Mouse (Mus musculus): ENCODE data around the gene 6820408C15Rik.

6820408C15Rik gene

DNA sequence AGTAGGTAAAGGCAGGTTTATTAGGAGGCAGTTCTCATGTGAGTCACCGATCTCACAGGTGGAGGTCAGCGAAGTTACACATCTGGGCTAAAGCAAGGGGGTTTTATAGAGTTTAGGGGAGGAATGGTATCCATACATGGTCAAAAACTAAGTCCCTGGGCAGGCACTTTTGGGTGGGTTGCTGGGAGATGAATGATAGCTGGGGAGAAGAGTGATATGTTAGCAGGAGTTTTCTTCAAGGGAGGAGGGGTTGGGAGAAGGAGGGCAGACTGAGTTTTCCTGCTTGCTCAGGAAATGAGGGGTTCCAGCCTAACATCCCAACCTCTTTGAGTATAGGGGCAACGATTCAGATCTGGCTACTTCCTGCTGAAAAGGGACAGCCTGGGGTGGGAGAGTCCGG lies at the start of gene 6820408C15Rik:
Gene 6820408C15Rik, plus strand, starts transcription at position 301 of the 400 bp plus-strand sequence.
- CTCF ChIA-PET: interaction anchor here (0.5 kb wide), 1 partner anchor 36 kb away, joined by 12 read pairs; no protein-coding TSS in a partner anchor

DNA sequence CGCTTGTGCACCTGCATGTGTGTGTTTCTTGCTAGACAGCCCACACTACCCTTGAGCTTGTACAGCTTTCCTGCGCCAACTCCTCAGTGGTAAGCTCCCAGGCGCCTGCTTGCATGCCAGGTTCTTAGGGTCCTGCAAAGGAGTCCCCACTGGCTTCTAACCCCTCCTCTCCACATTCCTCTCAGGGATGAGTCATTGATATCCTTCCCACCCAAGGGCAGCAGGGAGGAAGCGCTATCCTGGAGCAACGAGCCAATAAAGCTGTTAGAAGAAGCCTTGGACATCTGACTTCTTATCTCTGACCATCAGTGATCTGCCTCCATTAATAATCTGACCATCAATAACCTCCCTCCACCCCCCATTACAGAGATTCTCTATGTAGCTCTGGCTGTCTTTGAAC lies 47.5 kb upstream of the 6820408C15Rik start:
- CTCF ChIA-PET: interaction anchor here (0.7 kb wide), 1 partner anchor 343 kb away, joined by 3 read pairs; no protein-coding TSS in a partner anchor

DNA sequence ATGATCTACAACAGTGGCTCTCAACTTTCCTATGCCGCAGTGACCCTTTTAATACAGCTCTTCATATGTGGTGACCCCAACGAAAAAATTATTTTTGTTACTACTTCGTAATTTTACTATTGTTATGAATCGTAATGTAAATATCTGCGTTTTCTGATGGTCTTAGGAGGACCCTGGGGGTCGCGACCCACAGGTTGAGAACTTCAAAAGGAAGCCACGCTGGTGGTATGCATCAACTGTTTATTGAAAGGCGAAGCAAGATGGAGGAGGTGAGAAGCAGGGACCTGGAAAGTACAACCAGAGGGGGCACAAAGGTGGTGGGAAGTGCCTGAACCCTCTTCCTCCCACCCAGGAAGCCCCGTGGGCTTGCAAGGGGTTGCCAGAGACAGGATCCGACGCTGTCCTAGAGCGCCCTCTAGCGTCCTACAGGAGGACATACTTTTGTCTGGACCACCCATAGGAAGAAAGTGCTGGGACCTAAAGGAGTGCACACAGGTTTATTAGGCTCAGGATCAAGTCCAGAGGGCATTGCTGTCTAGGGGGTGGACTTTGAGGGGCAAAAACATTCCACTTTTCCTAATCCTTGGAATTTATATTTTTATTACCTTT lies 46.8 kb upstream of the 6820408C15Rik start:
- CTCF ChIA-PET: interaction anchor here (0.7 kb wide), 2 partner anchors 41 to 342 kb away, joined by 3 to 4 read pairs; no protein-coding TSS in a partner anchor

DNA sequence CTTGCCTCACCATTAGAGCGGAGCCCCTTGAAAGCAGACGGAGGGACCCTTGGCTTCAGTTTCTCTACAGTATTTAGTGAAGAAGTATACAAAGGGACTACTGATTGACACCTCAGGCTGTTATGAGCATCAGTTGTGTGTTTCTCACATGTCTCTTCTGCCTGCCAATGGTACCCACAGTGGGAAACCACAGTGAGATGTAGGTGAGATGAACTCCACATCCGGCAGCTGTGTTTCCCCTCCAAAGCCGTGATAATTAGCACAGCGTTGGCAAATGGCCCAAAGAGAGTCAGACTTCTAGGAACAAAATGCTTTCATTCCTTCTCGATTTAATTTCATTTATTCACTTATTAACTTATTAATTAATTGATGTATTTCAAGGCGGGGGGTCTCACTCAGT lies 43.3 kb upstream of the 6820408C15Rik start:
- CTCF ChIA-PET: interaction anchor here (0.8 kb wide), 1 partner anchor 19 kb away, joined by 3 read pairs; no protein-coding TSS in a partner anchor

DNA sequence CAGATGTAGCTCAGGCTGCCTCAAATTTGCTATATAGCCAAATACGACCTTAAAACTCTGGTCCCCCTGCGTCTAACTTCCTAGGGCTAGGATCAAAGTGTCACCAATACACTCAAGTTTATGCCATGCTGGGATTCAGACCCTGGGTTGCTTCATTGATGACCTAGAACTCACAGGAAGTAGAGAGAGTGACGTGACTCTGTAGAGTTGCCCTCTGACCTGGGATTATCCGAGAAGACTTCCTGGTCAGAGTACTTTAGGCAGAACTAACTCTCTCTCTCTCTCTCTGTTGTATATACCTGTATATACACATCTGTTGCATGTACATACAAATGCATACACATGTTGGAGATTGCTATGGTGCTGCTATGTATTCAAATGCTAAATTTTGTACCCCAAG lies 42.7 kb upstream of the 6820408C15Rik start:
- CTCF ChIA-PET: no interaction called here

DNA sequence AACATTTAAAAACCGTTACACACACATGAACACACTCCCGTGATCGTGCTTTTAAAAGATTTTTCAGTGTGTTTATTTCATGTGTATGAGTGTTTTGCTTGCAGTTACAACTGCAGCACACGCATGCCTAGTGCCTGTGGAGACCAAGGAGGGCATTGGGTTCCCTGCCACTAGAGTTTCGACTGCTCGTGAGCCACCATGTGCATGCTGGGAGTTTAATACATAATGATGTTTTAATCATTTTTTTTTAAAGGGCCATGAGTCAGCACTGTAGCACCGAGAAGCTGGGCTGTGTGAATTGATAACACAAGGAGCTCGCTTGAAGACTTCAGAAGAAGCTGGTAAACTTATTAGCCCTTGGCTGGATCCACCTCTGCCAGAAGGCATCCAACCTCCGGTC lies 41.8 kb upstream of the 6820408C15Rik start:
- CTCF ChIA-PET: interaction anchor here (0.6 kb wide), 1 partner anchor 10 kb away, joined by 3 read pairs; no protein-coding TSS in a partner anchor

DNA sequence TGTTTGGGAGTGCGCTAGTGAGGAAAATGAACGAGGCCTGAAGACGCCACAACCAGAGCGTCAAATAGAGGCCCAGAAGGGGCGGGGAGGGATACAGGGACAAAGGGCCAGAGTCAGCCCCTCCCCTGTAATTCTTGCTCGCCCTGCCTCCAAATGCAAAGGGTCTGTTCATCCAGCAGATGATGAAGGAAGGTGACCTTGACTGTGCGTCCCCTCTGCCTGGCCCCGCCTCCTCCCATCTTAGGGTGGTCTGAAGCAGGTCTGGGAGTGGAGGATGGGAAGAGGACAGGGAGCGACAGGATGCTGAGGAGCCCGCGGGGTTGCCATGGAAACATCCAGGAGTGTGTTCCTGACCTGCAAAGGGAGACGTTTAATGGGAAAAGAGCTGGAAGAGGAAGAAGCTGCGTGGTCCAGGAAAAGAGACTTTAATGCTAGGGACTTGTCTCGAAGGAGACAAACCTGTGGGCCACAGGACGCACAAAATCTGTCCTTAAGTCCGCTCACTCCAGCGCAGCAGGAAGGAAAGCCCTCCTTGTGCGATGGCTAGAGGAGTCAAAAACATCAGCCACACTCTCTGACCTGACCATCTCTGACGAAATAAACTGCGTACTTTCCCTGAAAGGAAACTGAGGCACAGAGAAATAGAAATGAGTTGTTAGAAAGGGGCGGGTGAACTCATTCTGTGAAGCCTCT lies 39.6 kb upstream of the 6820408C15Rik start:
- CTCF ChIA-PET: no interaction called here

DNA sequence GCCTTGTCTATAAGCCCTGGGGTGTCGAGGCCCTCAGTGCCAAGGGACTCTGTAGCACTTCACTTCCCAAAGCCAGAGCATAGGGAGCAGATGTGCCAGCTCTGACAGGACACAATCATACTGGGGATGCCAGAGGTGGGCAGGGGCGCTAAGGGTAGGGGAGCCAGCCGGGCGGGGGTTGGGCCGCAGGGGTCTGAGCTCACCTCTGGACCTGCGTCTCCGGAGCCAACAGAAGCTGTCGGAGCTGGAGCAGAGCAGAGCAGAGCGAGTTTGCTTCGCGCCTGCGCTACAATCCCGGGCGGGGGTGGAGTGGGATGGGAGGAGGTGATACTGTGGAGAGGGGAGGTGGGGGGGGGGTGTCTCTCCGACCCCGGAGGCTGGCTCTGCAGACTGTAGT lies 39.0 kb upstream of the 6820408C15Rik start, which contains the start of gene Nrsn2:
Gene Nrsn2, minus strand, starts transcription at position 294 of the 397 bp plus-strand sequence.
- CTCF ChIA-PET: no interaction called here

DNA sequence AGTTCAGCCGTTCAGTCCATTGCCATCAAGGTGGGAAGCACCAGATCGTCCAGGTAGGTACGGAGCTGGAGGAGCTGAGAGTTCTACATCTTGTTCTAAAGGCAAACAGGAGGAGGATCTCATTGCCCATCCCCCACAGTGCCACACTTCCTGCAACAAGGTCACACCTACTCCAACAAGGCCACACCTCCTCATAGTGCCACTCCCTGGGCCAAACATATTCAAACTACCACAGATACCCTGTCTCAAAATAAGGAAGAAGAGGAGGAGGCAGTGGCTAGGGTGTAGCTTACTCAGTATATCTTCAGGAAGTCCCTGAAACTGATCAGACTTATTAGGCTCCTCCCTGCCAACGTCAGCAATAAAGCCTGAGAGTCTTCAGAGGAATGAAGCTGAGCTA lies 31.2 kb upstream of the 6820408C15Rik start:
- CTCF ChIA-PET: no interaction called here

DNA sequence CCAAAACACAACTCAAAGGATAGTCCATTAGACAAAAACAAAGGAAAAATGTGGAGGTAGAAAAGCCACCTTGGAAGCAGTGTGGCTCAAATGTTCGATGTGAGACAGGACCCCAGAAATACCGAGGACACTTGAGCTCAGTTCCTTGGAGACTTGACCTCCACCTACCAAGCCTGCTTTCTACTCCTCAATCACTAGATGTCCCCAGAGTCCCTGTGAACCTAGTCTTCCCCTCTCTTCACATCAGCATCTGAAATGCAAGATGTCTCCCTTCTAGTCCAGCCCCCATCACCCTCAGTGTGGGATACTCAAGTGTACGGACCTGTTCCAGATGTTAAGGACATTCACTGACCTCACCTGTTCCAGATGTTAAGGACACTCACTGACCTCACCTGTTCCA lies 22.6 kb upstream of the 6820408C15Rik start:
- CTCF ChIA-PET: interaction anchor here (2.4 kb wide), 1 partner anchor 45 kb away, joined by 8 read pairs; no protein-coding TSS in a partner anchor

DNA sequence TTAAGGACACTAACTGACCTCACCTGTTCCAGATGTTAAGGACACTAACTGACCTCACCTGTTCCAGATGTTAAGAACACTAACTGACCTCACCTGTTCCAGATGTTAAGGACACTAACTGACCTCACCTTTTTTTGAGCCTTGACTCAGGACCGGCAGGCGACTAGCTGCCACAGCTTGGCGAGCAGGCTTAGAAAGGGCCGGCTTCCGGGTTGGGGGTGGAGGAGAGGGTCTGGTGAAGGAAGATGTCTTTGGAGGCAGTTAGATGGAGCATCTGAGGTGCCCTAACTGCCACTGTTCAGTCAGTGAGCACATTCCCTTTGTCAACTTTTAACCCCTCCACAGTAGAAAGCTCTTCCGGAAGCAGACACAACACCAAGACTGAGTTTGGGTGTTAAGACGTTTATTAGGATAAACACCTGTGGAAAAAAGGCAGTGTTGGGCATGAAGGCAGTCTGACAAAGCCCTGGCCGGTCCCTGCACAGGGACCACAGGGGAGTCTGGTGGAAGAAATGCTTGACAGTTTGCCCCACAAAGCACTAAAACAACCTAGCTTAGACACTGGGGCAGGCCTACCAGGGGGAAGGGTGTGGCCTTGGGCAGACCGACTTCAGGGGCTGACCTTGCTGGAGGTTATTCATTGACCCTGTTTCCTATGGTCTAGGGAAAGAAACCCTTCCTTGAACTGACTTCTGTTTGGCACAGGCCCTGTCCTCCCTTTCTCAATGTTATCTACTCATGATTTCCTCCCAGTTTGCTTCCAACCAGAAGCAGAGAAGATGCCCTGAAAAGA lies 22.0 kb upstream of the 6820408C15Rik start:
- CTCF ChIA-PET: interaction anchor here (2.4 kb wide), 1 partner anchor 44 kb away, joined by 8 read pairs; no protein-coding TSS in a partner anchor

DNA sequence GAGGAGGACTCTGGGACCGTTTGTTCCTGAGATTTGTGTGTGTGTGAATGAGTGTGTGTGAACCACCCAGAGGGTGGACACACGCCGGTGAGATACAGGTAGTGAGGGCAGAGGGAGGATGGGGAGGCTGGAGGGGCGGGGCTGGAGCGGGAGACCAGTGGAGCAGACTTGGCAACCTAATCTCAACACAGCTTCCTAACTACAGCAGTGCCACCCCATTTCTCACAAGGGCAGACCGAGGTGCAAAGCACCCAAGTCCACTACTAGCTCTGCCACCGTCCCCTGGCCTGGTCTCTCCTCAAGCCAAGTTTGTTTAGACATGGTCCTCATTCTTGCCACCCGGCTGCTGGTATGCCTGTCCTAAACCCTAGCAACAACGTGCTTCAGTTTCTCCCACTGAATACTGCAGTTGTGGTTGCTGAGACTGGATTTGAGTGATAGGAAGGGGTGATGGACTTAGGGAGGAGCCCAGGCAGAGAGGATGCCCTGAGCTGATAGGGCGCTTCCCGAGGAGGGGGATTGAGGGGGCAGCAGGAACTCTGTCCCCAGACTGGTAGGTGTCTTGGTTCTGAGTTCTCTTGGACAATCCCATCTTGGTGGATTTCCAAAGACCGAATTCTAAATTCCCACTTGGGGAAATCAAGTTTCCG lies 20.0 kb upstream of the 6820408C15Rik start:
- CTCF ChIA-PET: interaction anchor here (0.6 to 1.2 kb wide), 3 partner anchors 24 to 62 kb away, joined by 3 to 5 read pairs (median 4); no protein-coding TSS in a partner anchor

DNA sequence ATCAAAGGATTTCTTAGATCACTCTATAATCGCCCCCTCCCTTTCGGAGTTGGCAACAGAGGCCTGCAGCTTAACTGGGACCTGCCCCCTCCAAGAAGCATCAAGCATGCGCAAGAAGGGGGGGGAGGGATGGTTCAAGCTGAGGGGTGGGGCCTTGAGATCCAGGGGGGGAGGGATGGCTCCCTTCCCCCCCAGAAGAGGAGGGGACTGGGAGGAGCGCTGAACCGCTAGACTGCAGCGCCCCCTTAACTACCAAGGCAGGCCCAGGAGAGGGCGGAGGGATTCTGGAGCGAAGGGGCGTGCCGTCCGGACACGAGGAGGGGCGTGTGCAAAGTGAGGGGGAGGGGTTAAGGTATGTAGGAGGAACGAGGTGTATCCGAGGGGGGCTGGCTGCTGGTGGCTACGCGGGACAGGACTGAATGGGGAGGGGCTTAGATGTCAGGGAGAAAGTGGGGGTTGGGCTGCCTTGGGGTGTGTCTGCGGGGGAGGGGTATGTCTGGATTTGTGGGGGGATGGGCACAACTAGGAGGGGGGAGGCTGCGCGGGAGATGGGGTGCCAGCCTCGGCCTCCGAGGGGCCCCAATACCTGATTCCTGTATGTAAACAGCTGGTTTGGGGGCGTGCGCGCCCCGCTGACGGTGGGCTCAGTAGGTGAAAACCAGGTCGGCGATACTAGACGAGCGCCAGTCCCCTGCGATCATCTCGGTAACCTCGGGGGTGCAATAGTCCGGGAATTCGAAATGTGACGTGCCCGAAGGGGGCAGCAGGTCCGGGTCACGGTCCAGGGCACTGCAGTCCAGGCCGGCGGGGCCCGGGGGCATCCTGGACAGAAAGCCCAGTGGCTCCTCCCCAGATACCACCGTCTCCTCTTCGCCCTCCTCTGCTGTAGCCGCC lies 19.0 kb upstream of the 6820408C15Rik start:
- CTCF ChIA-PET: interaction anchor here (0.6 to 1.2 kb wide), 4 partner anchors 41 to 449 kb away, joined by 3 to 11 read pairs (median 4); no protein-coding TSS in a partner anchor

DNA sequence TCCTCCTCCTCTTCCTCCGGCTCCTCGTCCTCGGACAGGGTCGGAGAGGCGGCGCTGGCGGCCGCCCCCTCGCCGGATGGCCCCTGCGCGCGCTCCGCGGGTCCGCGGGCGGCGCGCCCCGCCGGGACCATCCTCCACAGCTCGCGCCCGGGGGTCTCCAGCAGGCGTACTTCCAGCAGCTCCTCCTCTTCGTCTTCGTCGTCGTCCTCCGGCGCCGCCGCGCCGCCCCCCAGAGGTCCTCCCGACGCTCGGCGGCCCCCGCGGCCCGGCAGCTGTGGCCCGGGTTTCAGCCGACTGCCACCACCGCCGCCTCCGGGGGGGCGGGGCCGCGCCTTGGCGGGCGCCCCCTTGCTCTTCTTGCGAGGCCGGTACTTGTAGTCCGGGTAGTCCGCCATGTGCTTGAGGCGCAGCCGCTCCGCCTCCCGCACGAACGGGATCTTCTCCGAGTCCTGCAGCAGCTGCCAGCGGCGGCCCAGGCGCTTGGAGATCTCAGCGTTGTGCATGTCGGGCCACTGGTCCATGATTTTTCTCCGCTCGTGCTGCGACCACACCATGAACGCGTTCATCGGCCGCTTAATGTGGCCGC lies 18.3 kb upstream of the 6820408C15Rik start:
- CTCF ChIA-PET: interaction anchor here (0.9 kb wide), 1 partner anchor 448 kb away, joined by 3 read pairs; no protein-coding TSS in a partner anchor

DNA sequence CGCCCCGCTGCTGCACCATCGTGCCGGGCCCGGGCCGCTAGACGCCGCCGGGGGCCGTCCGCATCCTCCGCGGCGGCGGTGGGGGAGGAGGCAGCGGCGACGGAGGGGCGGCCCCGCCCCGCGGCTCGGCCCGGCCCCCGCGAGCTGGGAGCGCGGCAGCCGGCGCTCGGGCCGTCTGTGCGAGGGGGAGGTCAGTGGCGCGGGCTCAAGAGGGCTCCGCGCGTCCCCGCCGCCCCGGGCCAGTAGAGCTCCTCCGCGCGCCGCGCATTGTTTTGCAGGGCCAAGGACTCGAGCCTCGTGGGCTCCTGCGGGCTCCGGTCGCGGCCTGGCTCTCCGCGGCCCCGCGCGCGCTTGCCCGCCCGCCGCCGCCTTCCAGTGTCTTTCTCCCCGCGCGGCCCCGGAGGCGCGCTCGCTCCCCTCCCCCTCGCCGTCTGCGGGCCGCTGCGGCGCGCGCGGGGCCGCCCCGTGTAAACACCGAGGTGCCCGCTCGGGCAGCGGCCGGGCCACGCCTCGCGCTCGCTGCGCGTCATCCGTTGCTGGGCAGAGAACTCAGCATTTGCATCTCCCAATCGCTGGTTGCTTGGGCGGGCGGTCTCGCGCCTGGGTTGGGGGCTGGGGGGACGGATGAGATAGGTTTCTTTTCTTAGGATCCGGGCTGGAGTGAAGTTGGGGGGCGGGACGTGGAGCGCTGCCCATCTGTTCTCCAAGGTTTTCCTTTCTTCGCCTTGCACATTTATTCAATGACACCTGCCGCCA lies 17.5 kb upstream of the 6820408C15Rik start, which contains the start of gene Sox12:
Gene Sox12, minus strand, starts transcription at position 384 of the 756 bp plus-strand sequence.
- CTCF ChIA-PET: no interaction called here

DNA sequence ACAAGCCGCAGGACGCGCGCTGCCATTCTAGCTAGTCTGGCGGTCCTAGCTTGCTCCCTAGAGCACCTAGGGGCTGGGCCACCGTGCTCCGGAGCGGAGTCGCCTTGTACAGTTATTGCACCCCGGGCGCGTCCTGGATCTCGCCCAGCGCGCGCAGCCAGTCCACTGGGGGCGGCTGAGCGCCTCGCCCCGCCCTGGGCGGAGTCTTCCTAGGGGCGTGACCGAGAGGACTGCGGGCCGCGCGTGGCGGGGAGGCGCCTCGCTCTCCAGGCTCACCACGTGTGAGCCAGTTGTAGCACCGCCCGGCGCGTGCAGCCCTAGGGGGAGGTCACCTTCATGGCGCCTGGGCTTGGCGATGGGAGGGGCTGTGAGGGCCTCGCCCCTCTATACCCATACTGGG lies 16.7 kb upstream of the 6820408C15Rik start:
- CTCF ChIA-PET: no interaction called here

DNA sequence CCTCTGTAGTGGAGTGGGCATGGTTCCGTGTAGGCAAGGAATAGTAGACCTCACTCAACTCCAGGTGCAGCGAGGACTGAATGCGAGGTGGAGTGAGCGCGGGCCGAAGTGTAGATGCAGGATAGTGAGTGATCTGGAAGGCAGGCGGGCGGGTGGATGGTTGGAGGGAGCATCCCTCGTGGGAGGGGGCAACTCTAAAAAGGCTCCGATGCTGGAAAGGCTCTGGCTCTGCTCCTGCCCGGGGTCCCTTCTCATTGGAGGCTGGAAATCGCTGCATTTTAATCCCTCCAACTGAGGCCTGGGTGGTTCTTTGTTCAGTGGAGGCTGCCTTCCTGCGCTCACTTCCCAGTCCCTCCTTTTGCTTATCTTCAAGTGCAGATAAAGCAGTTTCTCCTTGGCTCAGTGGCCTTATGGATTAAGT lies 16.3 kb upstream of the 6820408C15Rik start:
- CTCF ChIA-PET: no interaction called here

DNA sequence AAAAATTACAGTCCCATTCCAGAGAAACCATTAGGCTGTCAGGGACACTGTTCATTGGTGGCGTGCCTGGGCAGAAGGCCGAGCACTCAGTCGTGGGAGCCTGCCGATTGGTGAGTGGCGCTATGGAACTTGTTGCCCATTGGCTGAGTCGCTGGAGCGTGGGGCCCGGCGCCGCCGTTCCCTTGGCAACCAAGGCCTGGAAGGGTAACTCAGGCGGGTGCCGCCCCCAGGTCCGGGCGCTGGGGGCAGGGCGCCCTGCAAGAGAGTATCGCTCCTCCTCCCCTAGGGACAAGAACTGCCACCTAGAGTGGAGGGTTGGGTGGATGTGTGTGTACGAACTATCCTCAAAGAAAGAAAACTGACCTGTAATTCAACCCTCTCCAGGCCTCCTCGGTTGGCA lies 9.3 kb upstream of the 6820408C15Rik start:
- CTCF ChIA-PET: no interaction called here

DNA sequence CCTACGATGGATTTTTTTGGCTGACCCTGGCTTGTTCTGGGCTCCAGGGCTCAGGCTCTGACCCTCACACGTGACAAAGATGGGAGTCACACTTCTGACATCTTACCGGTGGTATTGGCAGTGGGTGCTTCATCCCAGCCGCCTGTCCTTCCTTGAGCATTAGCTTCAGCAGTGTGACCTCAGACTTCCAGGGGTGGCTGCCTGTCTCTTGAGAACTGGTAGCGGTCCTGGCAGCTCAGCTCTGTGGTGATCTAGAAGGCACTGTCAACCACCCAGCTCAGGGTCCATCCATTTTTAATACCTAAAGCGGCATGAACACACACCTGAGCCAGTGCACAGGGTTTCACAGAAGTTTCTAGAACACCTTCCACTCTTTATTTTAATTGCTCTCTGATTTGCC lies 5.6 kb upstream of the 6820408C15Rik start:
- CTCF ChIA-PET: interaction anchor here (0.5 kb wide), 1 partner anchor 41 kb away, joined by 4 read pairs; no protein-coding TSS in a partner anchor

Data from spleen, embryonic (tissue).